Mouse (Mus musculus) cerebellum, adult 18-20 months (tissue): ENCODE data around the gene Timm23.
"Not testable (repeated sequence)": the region's sequence is repeated elsewhere in the genome, so short reads cannot be mapped to it uniquely, and the experiment has no call there.

Experiments
- DNase-seq, 2 experiments: peaks; one replicate each; pipeline ENCODE4 v3.0.0; 2021

Timm23 gene

DNA sequence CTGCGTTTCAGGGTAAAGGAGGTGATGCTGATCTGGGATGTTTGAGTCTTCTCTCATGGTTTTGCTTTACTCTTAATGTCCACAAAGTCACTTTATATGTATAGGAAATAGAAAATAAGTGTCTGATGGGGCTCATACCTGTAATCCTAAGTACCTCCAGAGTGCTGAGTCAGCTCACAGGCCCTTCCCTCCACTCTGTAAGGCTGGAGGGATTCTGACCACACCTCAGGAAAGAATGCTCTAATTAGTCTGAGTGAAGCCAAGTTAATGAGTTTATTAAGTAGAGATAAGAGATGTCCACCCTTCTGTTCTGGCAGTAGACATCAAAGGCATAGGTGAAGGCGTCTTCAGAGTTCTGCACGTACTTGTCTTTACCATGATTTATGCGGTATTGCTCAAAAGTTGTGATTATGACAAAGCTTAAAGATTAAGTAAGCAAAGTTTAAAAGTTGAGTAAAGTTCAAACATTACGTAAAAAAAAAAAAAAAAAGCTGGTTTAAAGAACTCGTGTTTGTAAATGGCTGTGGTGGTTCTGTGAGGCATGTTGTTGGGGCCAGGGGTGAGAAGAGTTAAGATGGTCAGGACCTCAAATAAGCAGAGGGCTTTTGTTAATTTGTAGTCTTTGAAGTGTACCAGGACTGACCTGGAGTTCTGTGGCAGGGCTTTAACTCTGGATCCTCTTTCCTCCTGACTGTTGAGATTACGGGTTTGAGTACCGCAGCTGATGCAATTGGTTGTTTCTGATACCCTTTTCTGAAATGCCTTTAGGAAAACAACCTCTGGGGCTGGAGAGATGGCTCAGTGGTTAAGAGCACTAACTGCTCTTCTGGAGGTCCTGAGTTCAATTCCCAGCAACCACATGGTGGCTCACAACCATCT lies 37.3 kb downstream of the Timm23 start:
- DNase-seq: no peak

DNA sequence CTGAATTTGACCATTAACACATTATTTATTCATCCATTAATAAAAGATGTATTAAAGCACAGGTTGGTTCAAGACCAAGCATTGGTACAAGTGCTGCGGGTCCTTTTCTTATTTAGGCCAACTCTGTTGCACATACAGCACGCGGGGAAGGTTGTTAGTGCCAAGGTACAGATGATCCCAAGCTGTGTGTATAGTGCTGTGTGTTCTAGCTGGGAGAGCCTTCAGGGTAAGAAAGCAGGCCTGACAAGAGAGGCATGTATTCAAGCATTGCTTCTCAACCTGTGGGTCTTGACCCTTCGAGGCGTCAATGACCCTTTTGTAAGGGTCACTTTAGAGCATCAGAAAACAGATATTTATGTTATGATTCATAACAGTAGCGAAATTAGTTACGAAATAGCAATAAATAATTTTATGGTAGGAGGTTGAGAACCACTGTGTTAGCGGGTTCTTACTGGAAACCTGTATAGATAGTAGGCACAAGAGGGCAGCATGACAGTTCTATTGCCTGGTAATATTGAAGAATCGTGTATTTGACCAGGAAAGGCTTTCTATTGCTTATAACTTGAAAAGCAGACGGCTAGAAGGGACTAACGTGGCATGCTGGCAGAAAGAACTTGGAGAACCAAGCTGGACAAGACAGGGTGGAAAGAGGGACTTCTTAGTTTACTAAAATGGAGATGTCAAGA lies 38.4 kb downstream of the Timm23 start:
- DNase-seq: no peak

- no peak for DNase-seq
Measured at GRCm38 (mm10) chr14:32162231-32162630, 39.5 kb downstream of the Timm23 start.

- DNase-seq: no peak
Measured at GRCm38 (mm10) chr14:32161090-32161885, 40.4 kb downstream of the Timm23 start.

DNA sequence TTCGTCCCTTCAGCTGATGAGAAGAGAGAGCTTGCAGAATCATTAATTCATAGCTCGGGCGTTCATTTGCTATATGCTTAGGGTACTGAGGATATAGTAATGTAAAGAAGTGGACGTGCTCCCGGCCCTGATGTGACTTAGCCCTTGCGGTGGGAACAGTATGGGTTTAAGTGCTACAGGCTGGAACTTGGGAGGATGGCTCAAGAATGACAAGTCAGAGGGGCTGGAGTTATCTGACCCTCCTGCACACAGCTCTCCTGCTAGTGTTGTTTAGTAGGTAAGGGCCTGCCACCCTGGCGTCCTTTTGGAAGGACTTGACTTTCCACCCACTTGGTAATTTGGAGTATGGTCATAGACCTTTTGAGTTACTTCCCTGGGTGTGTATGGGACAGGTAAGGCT lies 41.1 kb downstream of the Timm23 start:
- DNase-seq: no peak

GRCm38 (mm10) chr14:32159690-32160246 lies 41.9 kb downstream of the Timm23 start, which contains the start of gene Ncoa4:
TSS of gene Ncoa4 (plus strand) at chr14:32159865.
- DNase-seq: peak; percentile 98

DNA sequence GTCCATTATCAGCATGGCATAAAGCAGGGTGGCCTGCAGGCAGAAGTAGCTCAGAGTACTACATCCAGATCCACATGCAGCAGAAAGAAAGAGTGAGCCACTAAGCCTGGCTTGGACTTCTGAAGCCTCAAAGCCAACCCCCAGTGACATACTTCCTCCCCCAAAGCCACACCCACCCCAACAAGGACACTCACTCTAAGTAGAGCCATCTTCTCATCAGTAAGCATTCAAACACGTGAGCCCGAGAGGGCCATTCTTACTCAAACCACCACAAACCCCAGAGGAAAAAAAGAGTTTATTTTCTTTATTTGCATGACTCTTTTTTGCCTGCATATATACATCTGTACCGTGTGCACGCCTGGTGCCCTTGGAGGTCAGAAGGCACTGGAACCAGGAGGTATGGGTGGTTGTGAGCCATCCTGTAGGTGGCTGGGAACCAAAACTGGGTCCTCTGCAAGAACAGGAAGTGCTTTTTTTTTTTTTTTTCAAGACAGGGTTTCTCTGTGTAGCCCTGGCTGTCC lies 42.5 kb downstream of the Timm23 start:
- peak in 1 of 2 experiments; percentile 16 for DNase-seq

GRCm38 (mm10) chr14:32154758-32155157 lies 46.9 kb downstream of the Timm23 start:
- no peak for DNase-seq

- DNase-seq: no peak
Measured at GRCm38 (mm10) chr14:32153156-32153555, 48.5 kb downstream of the Timm23 start.

DNA sequence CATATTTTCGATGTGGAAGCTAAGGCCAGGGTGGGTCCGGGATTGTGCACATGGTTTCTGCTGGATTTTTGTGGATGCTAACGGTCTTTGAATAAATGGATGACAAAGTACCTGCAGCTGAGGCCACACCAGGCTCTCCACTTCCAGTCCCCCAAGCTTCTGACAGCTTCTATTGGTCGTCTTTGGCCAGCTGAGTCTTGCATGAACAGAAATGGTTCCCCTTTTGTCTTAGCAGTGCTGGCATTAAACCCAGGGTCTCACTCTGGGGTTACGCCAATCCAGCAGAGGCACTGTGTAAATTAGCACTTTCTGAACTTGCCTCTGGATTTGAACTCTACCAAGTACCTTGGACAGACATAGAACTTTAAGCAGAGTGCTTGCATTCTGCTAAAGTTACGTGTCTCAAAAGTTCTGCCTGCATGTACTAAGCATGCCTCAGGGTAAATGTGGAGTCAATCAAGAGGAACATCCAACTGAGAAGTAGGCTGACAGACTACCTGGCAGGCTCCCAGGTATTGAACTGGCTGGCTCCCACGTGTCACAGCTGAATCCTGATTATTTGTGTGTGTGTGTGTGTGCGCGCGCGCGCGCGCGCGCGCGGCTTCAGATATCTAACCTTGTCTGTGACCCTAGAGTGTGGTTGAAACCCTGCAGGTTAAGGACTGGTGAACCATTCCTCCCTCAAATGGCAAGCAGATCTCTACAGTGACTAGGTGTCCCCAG lies 49.3 kb downstream of the Timm23 start:
- DNase-seq: no peak

GRCm38 (mm10) chr14:32150872-32151271 lies 50.8 kb downstream of the Timm23 start:
- DNase-seq: no peak

- no peak for DNase-seq
Measured at GRCm38 (mm10) chr14:32146578-32146977, 55.1 kb downstream of the Timm23 start.

- DNase-seq: no peak
Measured at GRCm38 (mm10) chr14:32145809-32146511, 55.7 kb downstream of the Timm23 start.

GRCm38 (mm10) chr14:32145401-32145800 lies 56.3 kb downstream of the Timm23 start:
- DNase-seq: no peak

DNA sequence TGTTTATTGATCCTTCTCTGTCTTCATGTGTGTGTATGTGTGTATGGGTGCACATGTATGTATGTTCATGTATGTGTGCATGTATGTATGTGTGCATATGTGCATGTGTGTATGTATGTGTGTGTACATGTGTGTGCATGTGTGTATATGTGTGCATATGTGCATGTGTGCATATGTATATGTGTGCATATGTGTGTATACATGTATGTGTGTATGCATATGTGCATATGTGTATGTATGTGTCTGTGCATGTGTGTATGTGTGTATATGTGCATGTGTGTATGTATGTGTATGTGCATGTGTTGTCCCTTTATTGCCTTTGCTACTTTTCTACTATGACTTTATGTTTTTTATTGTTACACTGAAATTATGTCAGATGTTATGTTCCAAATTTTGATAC lies 57.0 kb downstream of the Timm23 start:
- DNase-seq: no peak

DNA sequence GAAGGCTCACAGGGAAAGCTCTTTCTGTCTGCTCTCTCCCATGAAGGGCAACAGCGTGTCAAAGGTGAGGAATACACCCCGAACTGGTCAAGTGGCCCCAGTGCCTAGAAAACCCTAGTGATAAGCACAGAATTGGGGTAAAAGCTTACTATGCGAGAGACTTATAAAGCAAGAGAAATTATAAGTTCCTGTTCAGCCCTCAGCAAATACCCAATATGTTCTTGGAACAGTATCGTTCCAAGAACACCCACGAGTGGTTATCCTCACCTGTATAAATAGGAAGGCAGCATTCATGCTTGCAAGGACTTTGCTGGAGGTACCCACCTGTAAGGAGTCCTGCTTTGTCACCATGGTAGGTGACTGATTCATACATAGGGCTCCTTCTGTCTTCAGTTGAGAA lies 60.0 kb downstream of the Timm23 start, which contains the start of gene Msmb:
Gene Msmb (plus strand): TSS at position 301 of the 400 bp plus-strand sequence.
- DNase-seq: no peak

GRCm38 (mm10) chr14:32140359-32140965 lies 61.2 kb downstream of the Timm23 start:
- no peak for DNase-seq

DNA sequence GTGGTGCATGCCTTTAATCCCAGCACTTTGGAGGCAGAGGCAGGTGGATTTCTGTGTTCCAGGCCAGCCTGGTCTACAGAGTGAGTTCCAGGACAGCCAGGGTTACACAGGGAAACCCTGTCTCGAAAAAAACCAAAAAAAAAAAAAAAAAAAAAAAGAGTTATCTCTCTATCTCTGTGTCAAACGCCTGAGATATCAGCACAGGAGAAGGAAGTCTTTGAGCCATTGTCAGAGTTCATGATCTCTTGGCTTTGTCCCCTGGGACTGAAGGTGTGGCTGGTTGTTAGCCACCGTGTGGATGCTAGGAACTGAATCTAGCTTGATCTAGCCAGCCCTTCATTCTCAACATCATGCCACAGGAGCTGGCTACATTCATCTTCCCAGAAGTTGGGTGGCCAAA lies 65.2 kb downstream of the Timm23 start:
- not testable (repeated sequence) for DNase-seq

- DNase-seq: no peak
Measured at GRCm38 (mm10) chr14:32134293-32134692, 67.4 kb downstream of the Timm23 start.

- no peak for DNase-seq
Measured at GRCm38 (mm10) chr14:32131836-32132235, 69.9 kb downstream of the Timm23 start.
